Mouse (Mus musculus) embryonic facial prominence, embryonic 14.5 days (tissue): ENCODE measurements around the gene Itih2. TPM values are rescaled to one million over a fixed set of nuclear protein-coding genes. Genes with fewer than 3 reads are reported as not detected.
A peak's percentile ranks its signal among the peaks of the same experiment; 100 is the strongest.

Source experiments
- ATAC-seq: fragments of 200-750 bp; cut with Nextera tagmentation; 2 replicates; pipeline ENCODE4 v1.8.0; 2017; ENCODE audit warnings: low read depth, moderate number of reproducible peaks, moderate TSS enrichment
- DNase-seq: peaks from one replicate; pipeline ENCODE4 v3.0.0-alpha.2; 2015; ENCODE audit warnings: low spot score
- H3K27ac ChIP-seq: fragments of 300-500 bp; sonication (generic); replicated peaks from 2 replicates; pipeline ENCODE4 v1.5.1; 2014; ENCODE audit warnings: low read depth, mild to moderate bottlenecking, low read length, moderate library complexity
- H3K27me3 ChIP-seq: fragments of 300-500 bp; sonication (generic); replicated peaks from 2 replicates; pipeline ENCODE4 v1.6.1; 2014; ENCODE audit warnings: low read length; ENCODE audit not compliant: control insufficient read depth, insufficient read depth
- H3K36me3 ChIP-seq: fragments of 300-500 bp; sonication (generic); 2 replicates; pipeline ENCODE4 v1.6.1; 2014; ENCODE audit warnings: low read length, mixed read lengths; ENCODE audit not compliant: control insufficient read depth, insufficient read depth
- H3K4me1 ChIP-seq: fragments of 300-500 bp; sonication (generic); 2 replicates; pipeline ENCODE4 v1.6.1; 2014; ENCODE audit warnings: antibody characterized with exemption, low read length; ENCODE audit not compliant: control insufficient read depth, insufficient read depth
- H3K4me2 ChIP-seq: fragments of 300-500 bp; sonication (generic); 2 replicates; pipeline ENCODE4 v1.6.1; 2014; ENCODE audit warnings: low read depth, mild to moderate bottlenecking, low read length, moderate library complexity, mixed read lengths
- H3K4me3 ChIP-seq: fragments of 300-500 bp; sonication (generic); 2 replicates; pipeline ENCODE4 v1.5.1; 2014; ENCODE audit warnings: low read depth, mild to moderate bottlenecking, low read length
- H3K9ac ChIP-seq: fragments of 300-500 bp; sonication (generic); 2 replicates; pipeline ENCODE4 v1.6.1; 2014; ENCODE audit warnings: low read depth, mild to moderate bottlenecking, low read length, moderate library complexity, mixed read lengths
- H3K9me3 ChIP-seq: fragments of 300-500 bp; sonication (generic); 2 replicates; pipeline ENCODE4 v1.6.1; 2016; ENCODE audit warnings: low read length; ENCODE audit not compliant: control insufficient read depth
- WGBS: fragments of 180-500 bp; shearing (Covaris S2); extraction: QIAGEN DNeasy Blood & Tissue Kit; methylation state at CpG from one replicate; pipeline ENCODE4 v1.1.7; 2014; 5-methylcytosine and 5-hydroxymethylcytosine counted together
- polyA plus RNA-seq: library from polyadenylated mRNA; unstranded; fragments of >200 nt; fragmentation: Nextera tagmentation; extraction: Ambion mirVana; gene quantifications from 2 replicates; pipeline ENCODE4 v1.2.1, GENCODE M21; 2014

The Itih2 gene
- 3.6 and 3.8 TPM in 2 replicates for polyA plus RNA-seq

- H3K27ac ChIP-seq = no peak within 1 kb of the TSS
- no peak within 1 kb of the TSS for H3K9ac ChIP-seq
- no peaks in the 10 kb centered on the region for H3K27me3 ChIP-seq
- H3K4me1 ChIP-seq = peaks cover 4% of the 10 kb centered on the region; the same call in 1 of the 2 replicates
- no peak within 1 kb of the TSS for H3K4me2 ChIP-seq
- no peaks in the 10 kb centered on the region for H3K36me3 ChIP-seq
- DNase-seq = no peak
- 89% methylated on average over 4 of the region's 4 CpGs for WGBS
- ATAC-seq = no peak
- no peaks in the 10 kb centered on the region for H3K9me3 ChIP-seq
- H3K4me3 ChIP-seq = no peak within 1 kb of the TSS
These were observed at the start of gene Itih2 for GRCm38 (mm10) chr2:10131296-10131695. Gene Itih2 (minus strand): TSS chr2:10131396.

- H3K9me3 ChIP-seq = no peaks in the 10 kb centered on the region
- H3K4me2 ChIP-seq = no peak overlapping the region
- H3K4me1 ChIP-seq = peaks cover 21% of the 10 kb centered on the region; the same call in 1 of the 2 replicates
- 85% methylated on average over 16 of the region's 16 CpGs for WGBS
- DNase-seq (no peak), ATAC-seq (no peak)
- H3K36me3 ChIP-seq = no peaks in the 10 kb centered on the region
- no peaks in the 10 kb centered on the region for H3K27me3 ChIP-seq
- no peak overlapping the region for H3K9ac ChIP-seq
- H3K27ac ChIP-seq = no peak overlapping the region
- H3K4me3 ChIP-seq = no peak overlapping the region
These were observed 38.8 kb upstream of the Itih2 start for GRCm38 (mm10) chr2:10169991-10170390.

- Histone ChIP-seq H3K4me2 (no peak overlapping the region), H3K36me3 (no peaks in the 10 kb centered on the region), H3K27ac (no peak overlapping the region), H3K4me3 (no peak overlapping the region), H3K27me3 (no peaks in the 10 kb centered on the region), H3K9ac (no peak overlapping the region), H3K9me3 (0 out of 2 replicates have a peak, but pooled peaks cover 3% of the 10 kb centered on the region), H3K4me1 (peaks cover 21% of the 10 kb centered on the region; the same call in 1 of the 2 replicates)
- WGBS = 32% methylated on average over 8 of the region's 8 CpGs
- ATAC-seq (no peak), DNase-seq (peak; percentile 53)
These were observed 36.8 kb upstream of the Itih2 start for GRCm38 (mm10) chr2:10168016-10168415.

- H3K4me2 ChIP-seq = 0 out of 2 replicates have a peak overlapping the region, but pooled peaks have one; percentile 5
- H3K4me1 ChIP-seq = peaks cover 21% of the 10 kb centered on the region; the same call in 1 of the 2 replicates
- ATAC-seq (no peak), DNase-seq (no peak)
- 0 out of 2 replicates have a peak, but pooled peaks cover 3% of the 10 kb centered on the region for H3K9me3 ChIP-seq
- WGBS = 83% methylated on average over 11 of the region's 11 CpGs
- no peaks in the 10 kb centered on the region for H3K36me3 ChIP-seq
- H3K4me3 ChIP-seq = no peak overlapping the region
- H3K27me3 ChIP-seq = no peaks in the 10 kb centered on the region
- no peak overlapping the region for H3K9ac ChIP-seq
- H3K27ac ChIP-seq = no peak overlapping the region
These were observed 36.1 kb upstream of the Itih2 start for GRCm38 (mm10) chr2:10167283-10167682.

- DNase-seq (peak; percentile 45), ATAC-seq (peak; percentile 63)
- WGBS = 21% methylated on average over 6 of the region's 6 CpGs
- peaks cover 21% of the 10 kb centered on the region; the same call in 1 of the 2 replicates for H3K4me1 ChIP-seq
- no peak overlapping the region for H3K9ac ChIP-seq
- no peaks in the 10 kb centered on the region for H3K36me3 ChIP-seq
- H3K27me3 ChIP-seq = no peaks in the 10 kb centered on the region
- H3K9me3 ChIP-seq = 0 out of 2 replicates have a peak, but pooled peaks cover 3% of the 10 kb centered on the region
- no peak overlapping the region for H3K27ac ChIP-seq
- no peak overlapping the region for H3K4me3 ChIP-seq
- H3K4me2 ChIP-seq = 0 out of 2 replicates have a peak overlapping the region, but pooled peaks have one; percentile 5
These were observed 35.4 kb upstream of the Itih2 start for GRCm38 (mm10) chr2:10166635-10167034.

- DNase-seq (no peak), ATAC-seq (no peak)
- Histone ChIP-seq H3K4me2 (no peak overlapping the region), H3K4me3 (no peak overlapping the region), H3K27me3 (no peaks in the 10 kb centered on the region), H3K27ac (no peak overlapping the region), H3K36me3 (no peaks in the 10 kb centered on the region), H3K9me3 (0 out of 2 replicates have a peak, but pooled peaks cover 3% of the 10 kb centered on the region), H3K9ac (no peak overlapping the region), H3K4me1 (peaks cover 11% of the 10 kb centered on the region; the same call in 1 of the 2 replicates)
- 88% methylated on average over 4 of the region's 4 CpGs for WGBS
These were observed 30.8 kb upstream of the Itih2 start for GRCm38 (mm10) chr2:10162011-10162410.

- Histone ChIP-seq H3K4me1 (peaks cover 8% of the 10 kb centered on the region), H3K4me2 (no peak overlapping the region), H3K36me3 (no peaks in the 10 kb centered on the region), H3K27me3 (no peaks in the 10 kb centered on the region), H3K9me3 (no peaks in the 10 kb centered on the region), H3K4me3 (no peak overlapping the region), H3K27ac (no peak overlapping the region), H3K9ac (no peak overlapping the region)
- WGBS = 77% methylated on average over 10 of the region's 10 CpGs
- ATAC-seq (no peak), DNase-seq (no peak)
These were observed 26.0 kb upstream of the Itih2 start for GRCm38 (mm10) chr2:10157184-10157583.

- peak within 1 kb of the TSS; percentile 41 for H3K4me3 ChIP-seq
- no peaks in the 10 kb centered on the region for H3K27me3 ChIP-seq
- H3K27ac ChIP-seq = no peak within 1 kb of the TSS
- H3K9me3 ChIP-seq = no peaks in the 10 kb centered on the region
- H3K9ac ChIP-seq = peak within 1 kb of the TSS; percentile 52
- peaks cover 8% of the 10 kb centered on the region for H3K4me1 ChIP-seq
- peak; percentile 43 for DNase-seq
- H3K4me2 ChIP-seq = peak within 1 kb of the TSS; percentile 68
- no peaks in the 10 kb centered on the region for H3K36me3 ChIP-seq
- WGBS = 7% methylated on average over 25 of the region's 27 CpGs
- peak; percentile 68; the same call in 1 of the 2 replicates for ATAC-seq
These were observed 22.2 kb upstream of the Itih2 start, which contains the start of gene Itih5 for GRCm38 (mm10) chr2:10153201-10154075. Gene Itih5 (plus strand): TSS chr2:10153571.
